Mouse (Mus musculus) E14TG2a.4 (cell line): Measurements from ENCODE around the gene Spdye4c.

Experiments used
- H3K27me3 ChIP-seq: 2 replicates; pipeline ENCODE4 v1.6.1; 2014; ENCODE audit warnings: low read length, control low read depth; ENCODE audit not compliant: insufficient read depth
- H3K36me3 ChIP-seq: 2 replicates; pipeline ENCODE4 v1.6.1; 2014; ENCODE audit warnings: low read length, control low read depth; ENCODE audit not compliant: insufficient read depth
- H3K4me1 ChIP-seq: replicated peaks from 2 replicates; pipeline ENCODE4 v1.6.1; 2014; ENCODE audit warnings: low read depth, low read length, control low read depth
- H3K4me3 ChIP-seq: replicated peaks from 2 replicates; pipeline ENCODE4 v1.5.1; 2014; ENCODE audit warnings: mild to moderate bottlenecking, low read length
- H3K9me3 ChIP-seq: 2 replicates; pipeline ENCODE4 v1.6.1; 2014; ENCODE audit warnings: low read length, control low read depth
- CTCF ChIP-seq: conservative IDR thresholded peaks from 2 replicates; pipeline ENCODE4 v1.5.1; 2014; ENCODE audit warnings: low read length
- NANOG ChIP-seq: IDR thresholded peaks from 2 replicates; pipeline ENCODE4 v1.6.1; 2014; ENCODE audit warnings: borderline replicate concordance, low read length, mixed read lengths
- POU5F1 ChIP-seq: IDR thresholded peaks from 2 replicates; pipeline ENCODE4 v1.6.1; 2014; ENCODE audit warnings: low read length, borderline replicate concordance

Gene Spdye4c

DNA sequence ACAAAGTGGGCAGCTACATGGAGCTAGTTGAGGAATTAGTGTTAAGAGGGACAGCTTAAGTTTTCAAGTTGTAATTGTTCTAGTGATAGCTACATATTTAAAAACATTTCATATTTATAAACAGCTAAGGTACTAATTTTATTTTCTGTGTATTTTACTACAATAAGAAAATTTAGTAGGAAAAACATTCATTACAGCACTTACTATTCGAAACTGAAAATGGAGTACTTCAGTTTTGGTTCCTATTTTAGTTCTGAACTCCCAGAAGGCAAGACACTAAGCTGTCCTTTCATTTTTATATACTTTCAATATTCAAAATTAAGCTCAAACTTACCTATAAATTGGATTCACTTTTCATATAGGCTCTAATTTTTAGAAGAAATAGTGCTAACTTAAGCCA lies 29.6 kb downstream of the Spdye4c start:
- Histone ChIP-seq H3K9me3 (no peaks in the 10 kb centered on the region), H3K4me3 (no peak overlapping the region), H3K4me1 (no peaks in the 10 kb centered on the region), H3K36me3 (peaks cover 95% of the 10 kb centered on the region), H3K27me3 (no peaks in the 10 kb centered on the region)
- TF ChIP-seq CTCF (no peak), NANOG (no peak), POU5F1 (no peak)
